Mouse (Mus musculus) lung, postnatal 0 days (tissue): ENCODE measurements at regions not wholly inside any gene's neighbourhood (a gene's known extent, or its start where the extent isn't known, plus 50 kb on each side); places are given as distances from the start of the nearest gene placed in this dataset.

Source experiments
- CTCF ChIP-seq: IDR thresholded peaks from 2 replicates; pipeline ENCODE4 v1.5.1; 2016; ENCODE audit warnings: antibody characterized with exemption, mild to moderate bottlenecking
- EP300 ChIP-seq: IDR thresholded peaks from 2 replicates; pipeline ENCODE4 v1.6.1; 2016; ENCODE audit warnings: antibody characterized with exemption, mild to moderate bottlenecking, control low read depth

- TF ChIP-seq CTCF (peak; percentile 98), EP300 (no peak)
These were observed 90.0 kb upstream of the Tmpo start for GRCm38 (mm10) chr10:91270955-91271741.
